Mouse (Mus musculus) heart, embryonic 15.5 days (tissue): ENCODE data around the gene Pla2g4a. TPM values are rescaled to one million over a fixed set of nuclear protein-coding genes. Genes with fewer than 3 reads are reported as not detected.
A peak's percentile ranks its signal among the peaks of the same experiment; 100 is the strongest.

Experiments
- ATAC-seq: fragments of 200-750 bp; cut with Nextera tagmentation; replicated peaks from 2 replicates; pipeline ENCODE4 v1.8.0; 2017; ENCODE audit warnings: low read depth, moderate TSS enrichment; ENCODE audit not compliant: insufficient number of reproducible peaks, insufficient read depth, low FRiP score
- H3K27ac ChIP-seq: fragments of 300-500 bp; sonication (generic); 2 replicates; pipeline ENCODE4 v1.5.1; 2015; ENCODE audit warnings: mild to moderate bottlenecking, inconsistent platforms
- H3K27me3 ChIP-seq: fragments of 300-500 bp; sonication (generic); 2 replicates; pipeline ENCODE4 v1.6.1; 2015; ENCODE audit warnings: inconsistent platforms
- H3K36me3 ChIP-seq: fragments of 300-500 bp; sonication (generic); 2 replicates; pipeline ENCODE4 v1.6.1; 2015; ENCODE audit warnings: mild to moderate bottlenecking, inconsistent platforms
- H3K4me1 ChIP-seq: fragments of 300-500 bp; sonication (generic); replicated peaks from 2 replicates; pipeline ENCODE4 v1.6.1; 2015; ENCODE audit warnings: inconsistent platforms
- H3K4me2 ChIP-seq: fragments of 300-500 bp; sonication (generic); 2 replicates; pipeline ENCODE4 v1.6.1; 2015; ENCODE audit warnings: inconsistent platforms, mild to moderate bottlenecking, moderate library complexity
- H3K4me3 ChIP-seq: fragments of 300-500 bp; sonication (generic); 2 replicates; pipeline ENCODE4 v1.5.1; 2015; ENCODE audit warnings: mild to moderate bottlenecking, inconsistent platforms
- H3K9ac ChIP-seq: fragments of 300-500 bp; sonication (generic); 2 replicates; pipeline ENCODE4 v1.6.1; 2015; ENCODE audit warnings: mild to moderate bottlenecking, inconsistent platforms
- H3K9me3 ChIP-seq: fragments of 300-500 bp; sonication (generic); replicated peaks from 2 replicates; pipeline ENCODE4 v1.6.1; 2016; ENCODE audit warnings: inconsistent platforms
- WGBS: fragments of 180-500 bp; shearing (Covaris S2); methylation state at CpG from one replicate; pipeline ENCODE4 v1.1.7; 2015; ENCODE audit warnings: mixed read lengths; 5-methylcytosine and 5-hydroxymethylcytosine counted together
- polyA plus RNA-seq: library from polyadenylated mRNA; unstranded; fragments of >200 nt; fragmentation: Nextera tagmentation; extraction: Ambion mirVana; gene quantifications from 2 replicates; pipeline ENCODE4 v1.2.1, GENCODE M21; 2015

The Pla2g4a gene
- polyA plus RNA-seq, 1 experiment from 2014 or later, result 4.5 TPM

DNA sequence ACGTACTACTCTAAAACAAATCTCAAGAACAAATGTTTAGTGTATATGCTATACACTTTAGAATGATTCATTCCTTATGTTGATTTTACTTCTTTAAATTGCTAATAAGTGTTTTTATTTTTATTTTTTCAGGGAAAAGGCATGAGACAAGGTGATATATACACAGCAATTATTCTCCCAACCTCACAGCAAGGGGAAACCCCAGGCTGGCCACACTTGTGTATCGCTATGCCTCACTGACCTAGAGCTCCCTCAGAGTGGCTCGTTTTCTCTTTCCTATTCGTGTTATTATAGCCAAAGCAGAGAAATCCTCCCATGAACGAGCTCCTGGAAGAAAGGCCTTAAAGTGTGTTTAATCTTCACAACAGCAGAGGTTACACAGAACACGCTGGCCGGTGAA lies 106.2 kb downstream of the Pla2g4a start:
- 72% methylated on average over 7 of the region's 7 CpGs for WGBS
- Histone ChIP-seq H3K4me3 (no peak overlapping the region), H3K27ac (no peak overlapping the region), H3K9ac (no peak overlapping the region), H3K4me2 (no peak overlapping the region), H3K9me3 (no peaks in the 10 kb centered on the region), H3K4me1 (no peaks in the 10 kb centered on the region), H3K36me3 (no peaks in the 10 kb centered on the region), H3K27me3 (no peaks in the 10 kb centered on the region)
- no peak for ATAC-seq

DNA sequence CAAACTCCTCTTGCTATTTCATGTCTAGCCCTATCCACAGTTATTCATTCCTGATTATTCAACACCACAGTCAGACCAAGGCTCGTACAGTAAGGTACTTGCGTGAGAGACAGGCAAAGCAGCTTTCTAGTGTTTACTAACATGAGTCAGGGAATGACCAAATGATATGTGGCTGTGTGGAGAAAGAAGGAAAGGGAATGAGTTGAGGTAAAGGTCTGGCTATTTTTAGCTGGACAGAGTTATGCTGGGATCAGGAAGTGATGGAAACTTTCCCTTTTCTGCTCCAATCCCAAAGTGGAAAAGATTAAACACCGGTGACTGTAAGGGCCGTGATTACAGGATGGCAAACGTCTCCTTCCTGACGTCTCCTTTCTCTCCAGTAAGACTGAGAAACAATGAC lies 114.4 kb downstream of the Pla2g4a start:
- Histone ChIP-seq H3K27ac (no peak overlapping the region; the same call in 1 of the 2 replicates), H3K4me2 (peak overlapping the region; percentile 26)
- WGBS, result 21% methylated on average over 6 of the region's 6 CpGs

DNA sequence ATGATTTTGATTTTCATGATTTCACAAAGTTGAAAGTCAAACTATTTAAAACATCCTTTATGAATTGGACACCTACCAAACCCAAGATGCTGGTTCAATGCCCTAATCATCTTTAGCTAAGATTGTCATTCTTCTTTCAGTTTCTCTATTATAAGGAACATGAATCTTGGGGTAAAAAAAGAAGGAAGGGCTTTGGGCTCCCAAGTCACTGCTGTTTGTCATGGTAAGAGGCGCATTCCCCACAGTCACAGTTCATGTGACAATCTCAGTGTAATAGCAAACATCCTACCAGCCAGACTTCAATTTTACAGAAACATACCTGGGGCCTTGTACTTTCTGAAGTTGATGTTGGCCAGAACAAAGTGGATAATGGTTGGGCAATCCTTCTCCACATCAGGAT lies 119.2 kb downstream of the Pla2g4a start:
- Histone ChIP-seq H3K9ac (no peak overlapping the region), H3K27ac (no peak overlapping the region), H3K4me2 (no peak overlapping the region), H3K4me1 (peaks cover 4% of the 10 kb centered on the region; the same call in 1 of the 2 replicates), H3K9me3 (no peaks in the 10 kb centered on the region), H3K27me3 (no peaks in the 10 kb centered on the region), H3K4me3 (no peak overlapping the region), H3K36me3 (no peaks in the 10 kb centered on the region)
- WGBS, result 86% methylated on average over 1 of the region's 1 CpGs
- ATAC-seq, result no peak

More for the DNA sequence above, 114.4 kb downstream of the Pla2g4a start:
- H3K9me3 ChIP-seq, result no peaks in the 10 kb centered on the region
- H3K4me3 ChIP-seq, result no peak overlapping the region
- H3K27me3 ChIP-seq, result no peaks in the 10 kb centered on the region
- no peaks in the 10 kb centered on the region for H3K36me3 ChIP-seq
- H3K4me1 ChIP-seq, result peaks cover 5% of the 10 kb centered on the region; the same call in 1 of the 2 replicates
- no peak overlapping the region for H3K9ac ChIP-seq
- no peak for ATAC-seq

DNA sequence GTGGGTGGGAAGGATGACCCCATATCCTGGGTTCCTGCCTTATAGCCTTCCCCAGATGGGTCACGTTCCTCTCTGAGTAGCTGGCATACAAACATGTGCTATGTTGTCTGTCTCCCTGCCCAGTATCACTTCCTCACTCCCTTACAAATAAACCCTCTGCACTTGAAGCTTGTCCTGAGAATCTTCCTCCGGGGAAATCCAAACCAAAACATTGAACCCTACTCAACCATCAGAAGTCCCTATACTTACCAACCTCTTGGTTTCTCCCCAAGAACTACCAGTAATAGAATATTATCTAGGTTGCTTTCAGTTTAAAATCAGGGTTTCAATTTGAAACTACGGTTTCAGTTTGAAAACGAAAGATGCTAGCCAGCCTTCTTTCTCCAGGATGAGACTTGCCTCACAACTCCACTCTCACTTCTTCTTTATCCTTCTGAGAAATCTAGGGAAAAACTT lies 120.1 kb downstream of the Pla2g4a start:
- H3K9ac ChIP-seq, result no peak overlapping the region
- 84% methylated on average over 4 of the region's 4 CpGs for WGBS
- ATAC-seq, result no peak
- H3K9me3 ChIP-seq, result no peaks in the 10 kb centered on the region
- H3K27ac ChIP-seq, result no peak overlapping the region
- H3K4me1 ChIP-seq, result no peaks in the 10 kb centered on the region
- H3K36me3 ChIP-seq, result no peaks in the 10 kb centered on the region
- no peaks in the 10 kb centered on the region for H3K27me3 ChIP-seq
- H3K4me3 ChIP-seq, result no peak overlapping the region
- no peak overlapping the region for H3K4me2 ChIP-seq

DNA sequence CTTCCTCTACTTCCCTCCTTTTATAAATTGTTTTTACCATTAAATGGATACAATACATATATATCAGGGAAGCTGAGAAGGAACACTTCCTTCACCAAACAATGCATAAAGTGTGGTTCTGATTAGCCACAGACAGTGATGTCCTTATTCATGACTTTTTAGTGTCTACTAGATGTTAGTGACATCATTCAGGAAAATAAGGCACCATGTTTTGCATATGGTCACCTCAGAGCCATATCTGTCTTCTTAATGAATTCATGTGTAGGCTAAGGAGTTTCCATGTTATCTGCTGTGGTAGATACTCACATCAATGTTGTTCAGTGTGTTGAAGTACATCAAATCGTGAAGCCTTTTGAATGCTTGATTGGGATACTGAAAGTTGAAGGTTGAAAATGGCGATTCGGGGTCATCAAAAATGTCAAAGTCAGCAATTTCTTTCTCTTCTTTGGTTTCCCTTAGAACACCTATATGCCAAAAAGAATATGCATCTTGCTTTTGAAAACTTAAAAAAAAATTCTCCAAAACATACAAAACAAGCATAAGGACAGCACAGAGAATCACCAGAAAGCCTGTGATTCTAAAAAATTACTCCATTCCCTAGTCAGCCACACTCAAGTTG lies 120.7 kb downstream of the Pla2g4a start:
- no peaks in the 10 kb centered on the region for H3K27me3 ChIP-seq
- ATAC-seq, result no peak
- 88% methylated on average over 3 of the region's 3 CpGs for WGBS

DNA sequence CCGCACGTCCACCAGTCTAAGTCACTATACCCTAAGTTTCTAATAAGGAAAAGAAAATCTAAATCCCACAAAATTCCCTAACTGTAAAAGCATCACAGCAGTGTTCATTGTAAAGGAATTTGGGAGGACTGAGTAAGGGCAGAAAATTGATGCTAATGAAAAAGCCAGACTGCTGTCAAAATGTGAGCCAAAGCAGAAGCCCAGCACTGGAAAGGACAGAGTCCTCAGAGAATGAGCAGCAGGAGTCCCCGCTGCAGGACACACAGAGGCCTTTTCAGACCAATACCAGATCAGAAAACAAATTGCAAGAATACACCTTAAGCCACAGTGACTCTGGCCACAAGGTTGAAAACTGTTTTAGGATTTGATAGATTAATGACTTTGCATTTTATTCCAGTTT lies 124.6 kb downstream of the Pla2g4a start:
- Histone ChIP-seq H3K4me2 (no peak overlapping the region), H3K36me3 (no peaks in the 10 kb centered on the region), H3K27me3 (no peaks in the 10 kb centered on the region), H3K27ac (no peak overlapping the region), H3K9me3 (no peaks in the 10 kb centered on the region), H3K4me1 (no peaks in the 10 kb centered on the region), H3K4me3 (no peak overlapping the region), H3K9ac (no peak overlapping the region)
- no peak for ATAC-seq
- whole genome bisulfite sequencing, result 73% methylated on average over 3 of the region's 3 CpGs

More for the DNA sequence above, 120.7 kb downstream of the Pla2g4a start:
- H3K4me3 ChIP-seq, result no peak overlapping the region
- H3K36me3 ChIP-seq, result no peaks in the 10 kb centered on the region
- no peak overlapping the region for H3K9ac ChIP-seq
- H3K27ac ChIP-seq, result no peak overlapping the region
- H3K9me3 ChIP-seq, result no peaks in the 10 kb centered on the region
- H3K4me2 ChIP-seq, result no peak overlapping the region
- H3K4me1 ChIP-seq, result no peaks in the 10 kb centered on the region

DNA sequence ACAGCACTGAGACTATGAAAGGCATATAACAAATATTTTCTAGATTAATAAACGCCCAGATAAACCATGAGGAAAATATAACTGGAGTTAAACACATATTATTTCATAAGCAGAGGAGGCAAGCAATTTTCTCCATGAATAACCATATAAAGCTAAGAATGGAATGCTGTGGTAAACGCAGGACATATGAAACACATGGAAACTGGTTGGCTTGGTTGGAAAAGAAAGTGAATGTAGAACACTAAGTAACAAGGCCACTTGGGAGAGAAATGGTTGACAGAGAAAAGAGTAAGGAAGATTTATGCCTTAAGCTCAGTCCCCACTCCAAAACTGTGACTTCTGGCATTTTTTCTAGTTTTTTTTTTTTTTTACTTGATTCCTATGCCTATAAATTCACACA lies 127.2 kb downstream of the Pla2g4a start:
- no peak overlapping the region for H3K4me3 ChIP-seq
- H3K9me3 ChIP-seq, result no peaks in the 10 kb centered on the region
- H3K4me1 ChIP-seq, result no peaks in the 10 kb centered on the region
- no peaks in the 10 kb centered on the region for H3K27me3 ChIP-seq
- no peak overlapping the region for H3K27ac ChIP-seq
- H3K9ac ChIP-seq, result no peak overlapping the region
- no peak for ATAC-seq
- no peaks in the 10 kb centered on the region for H3K36me3 ChIP-seq
- 78% methylated on average over 2 of the region's 2 CpGs for WGBS
- H3K4me2 ChIP-seq, result no peak overlapping the region

DNA sequence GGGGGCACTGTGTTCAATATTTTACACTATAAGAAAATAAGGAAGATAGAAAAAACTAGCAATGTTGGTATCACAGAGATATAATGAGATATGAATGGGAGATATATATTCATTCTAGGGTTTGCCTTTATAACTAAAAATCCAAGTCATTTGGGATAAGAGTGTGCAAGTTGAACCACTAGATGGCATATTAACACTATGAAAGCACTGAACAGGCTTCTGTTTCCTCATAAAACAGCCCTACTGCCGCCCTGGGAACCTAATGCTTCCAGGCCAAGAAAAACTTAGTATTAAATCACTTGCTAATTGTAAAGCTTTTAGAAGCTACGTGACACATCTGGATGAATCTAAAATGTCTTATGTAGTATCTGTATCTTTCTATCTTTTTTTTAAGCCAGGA lies 128.1 kb downstream of the Pla2g4a start:
- H3K4me3 ChIP-seq, result no peak overlapping the region

DNA sequence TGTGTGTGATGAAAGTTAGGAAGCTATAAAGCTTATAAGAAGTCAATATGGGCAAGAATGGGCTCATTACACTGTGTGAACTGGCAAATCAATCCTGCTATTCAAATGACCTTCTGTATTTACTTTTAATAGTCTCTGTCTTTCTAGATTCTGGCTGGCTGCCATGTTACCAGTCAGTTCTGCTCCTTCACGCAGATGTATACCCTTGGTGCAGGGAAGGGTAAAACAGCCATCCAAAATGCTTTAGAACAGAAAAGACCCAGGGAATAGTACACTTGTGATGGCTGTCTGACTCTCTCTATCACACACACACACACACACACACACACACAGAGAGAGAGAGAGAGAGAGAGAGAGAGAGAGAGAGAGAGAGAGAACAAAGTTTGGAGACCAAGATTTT lies 128.6 kb downstream of the Pla2g4a start:
- ATAC-seq, result no peak
- Histone ChIP-seq H3K27ac (no peak overlapping the region), H3K4me3 (no peak overlapping the region), H3K9ac (no peak overlapping the region), H3K36me3 (no peaks in the 10 kb centered on the region), H3K4me1 (no peaks in the 10 kb centered on the region), H3K27me3 (no peaks in the 10 kb centered on the region), H3K4me2 (no peak overlapping the region), H3K9me3 (no peaks in the 10 kb centered on the region)
- WGBS, result 56% methylated on average over 1 of the region's 1 CpGs

More for the DNA sequence above, 128.1 kb downstream of the Pla2g4a start:
- H3K27me3 ChIP-seq, result no peaks in the 10 kb centered on the region
- no peaks in the 10 kb centered on the region for H3K36me3 ChIP-seq
- no peaks in the 10 kb centered on the region for H3K9me3 ChIP-seq
- no peaks in the 10 kb centered on the region for H3K4me1 ChIP-seq
- no peak overlapping the region for H3K27ac ChIP-seq
- no peak overlapping the region for H3K4me2 ChIP-seq
- no peak for ATAC-seq
- WGBS, result 14% methylated on average over 2 of the region's 2 CpGs
- no peak overlapping the region for H3K9ac ChIP-seq

DNA sequence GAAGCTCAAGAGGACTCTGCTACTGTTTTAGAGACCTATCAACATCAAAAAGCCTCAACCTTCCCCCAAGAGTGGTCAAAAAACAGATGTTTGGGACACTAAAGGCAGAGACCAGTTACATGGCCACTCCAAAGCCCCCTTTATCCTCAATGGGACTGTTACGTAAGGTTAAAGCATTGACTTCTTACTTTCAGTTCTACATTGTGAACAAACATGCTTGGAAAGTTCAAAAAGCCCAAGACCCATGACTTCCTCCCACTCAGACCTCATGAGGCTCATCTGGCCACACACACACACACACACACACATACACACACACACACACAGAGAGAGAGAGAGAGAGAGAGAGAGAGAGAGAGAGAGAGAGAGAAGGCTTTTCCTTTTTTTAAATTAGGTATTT lies 130.0 kb downstream of the Pla2g4a start:
- no peak overlapping the region for H3K9ac ChIP-seq
- no peaks in the 10 kb centered on the region for H3K27me3 ChIP-seq
- no peaks in the 10 kb centered on the region for H3K36me3 ChIP-seq
- no peak for ATAC-seq
- no peak overlapping the region for H3K27ac ChIP-seq
- H3K9me3 ChIP-seq, result no peaks in the 10 kb centered on the region
- no peaks in the 10 kb centered on the region for H3K4me1 ChIP-seq
- WGBS, result 78% methylated on average over 1 of the region's 1 CpGs
- no peak overlapping the region for H3K4me2 ChIP-seq
- no peak overlapping the region for H3K4me3 ChIP-seq

DNA sequence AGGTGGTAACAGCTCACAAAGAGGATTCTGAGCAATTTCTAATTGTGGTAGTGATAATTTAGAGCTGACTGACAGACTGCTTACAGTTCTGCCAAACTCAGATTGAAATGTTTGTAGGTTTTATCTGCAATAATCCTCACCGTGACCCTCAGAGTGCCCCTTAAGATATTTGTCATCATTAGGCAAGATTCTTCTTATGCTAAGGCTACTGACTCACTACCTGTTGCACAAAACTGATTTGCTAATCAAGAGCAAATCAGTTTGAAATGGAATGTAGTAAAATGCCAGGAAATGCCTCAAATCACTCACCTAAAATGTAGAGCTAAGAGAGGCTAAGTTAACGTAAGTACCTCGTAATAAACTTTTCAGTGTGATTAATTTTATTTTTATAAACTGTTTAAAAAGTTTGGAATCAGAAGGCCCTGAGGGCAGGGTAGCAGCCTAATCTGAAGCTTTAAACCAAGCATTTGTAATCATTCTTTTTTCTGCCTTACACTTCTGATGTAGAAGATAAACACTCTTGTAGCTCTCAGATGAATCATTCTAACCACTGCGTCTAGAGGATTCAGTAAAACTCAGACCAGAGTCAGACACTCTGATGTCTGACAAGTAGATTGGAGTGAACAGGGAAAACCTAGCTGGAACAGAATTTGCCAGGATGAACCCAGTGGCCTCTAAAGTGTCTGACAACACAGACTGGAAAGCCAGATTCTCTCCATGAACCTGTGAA lies 147.3 kb downstream of the Pla2g4a start:
- Histone ChIP-seq H3K27me3 (no peaks in the 10 kb centered on the region), H3K4me3 (no peak overlapping the region), H3K9ac (no peak overlapping the region), H3K4me1 (no peaks in the 10 kb centered on the region), H3K4me2 (no peak overlapping the region), H3K9me3 (no peaks in the 10 kb centered on the region), H3K27ac (no peak overlapping the region), H3K36me3 (no peaks in the 10 kb centered on the region)
- 55% methylated on average over 4 of the region's 4 CpGs for WGBS
- ATAC-seq, result no peak

DNA sequence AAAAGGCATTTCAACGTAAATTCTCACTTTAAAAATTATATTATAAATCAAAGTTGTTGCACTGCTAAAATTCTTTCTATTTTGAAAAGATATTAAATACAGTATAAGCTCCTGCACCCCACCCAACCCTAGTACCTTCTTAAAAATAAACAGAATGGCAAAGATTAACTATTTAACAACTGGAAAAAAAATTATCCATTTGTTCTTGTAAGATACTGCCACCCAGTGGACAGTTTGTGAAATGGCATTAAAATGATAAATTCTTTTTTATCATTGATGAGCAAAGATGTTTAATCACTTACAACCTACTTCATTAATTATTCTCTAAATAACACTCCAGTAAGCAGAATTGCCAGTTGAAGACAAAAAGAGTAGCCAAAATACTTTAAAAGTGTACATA lies 151.6 kb downstream of the Pla2g4a start:
- 69% methylated on average over 1 of the region's 1 CpGs for WGBS
- Histone ChIP-seq H3K9me3 (no peaks in the 10 kb centered on the region), H3K36me3 (no peaks in the 10 kb centered on the region), H3K4me1 (no peaks in the 10 kb centered on the region), H3K27me3 (no peaks in the 10 kb centered on the region), H3K4me2 (no peak overlapping the region), H3K27ac (no peak overlapping the region), H3K9ac (no peak overlapping the region), H3K4me3 (no peak overlapping the region)
- no peak for ATAC-seq
